In the genomic region with DNA sequence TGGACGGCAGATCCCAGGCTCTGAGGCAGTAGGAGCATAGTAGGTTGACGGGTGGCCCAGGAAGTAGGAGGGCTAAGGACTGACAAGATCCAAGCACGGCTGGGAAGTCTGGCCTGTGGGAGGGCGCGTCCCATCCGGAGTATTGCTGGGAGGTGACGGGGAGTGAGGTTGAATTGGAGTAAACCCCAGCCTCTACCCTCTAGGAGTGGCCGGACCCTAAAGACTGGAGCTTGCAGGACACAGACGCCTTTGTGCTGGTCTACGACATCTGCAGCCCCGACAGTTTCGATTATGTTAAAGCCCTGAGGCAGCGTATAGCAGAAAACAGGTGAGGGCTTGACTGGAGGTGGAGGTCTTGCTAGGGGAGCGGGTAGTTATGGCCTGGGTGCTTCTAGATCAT, we compare ENCODE assay signal across 12 mouse cellular contexts. TPM values are rescaled to one million over a fixed set of nuclear protein-coding genes. Genes with fewer than 3 reads are reported as not detected.
A peak's percentile ranks its signal among the peaks of the same experiment; 100 is the strongest.
DNase-seq lines count a peak whose midpoint lies in the region; ATAC-seq and TF ChIP-seq lines count a peak whose summit lies in the region.
"Had no signal": no experiment of that assay in that cellular context is flagged by ENCODE, and none has a peak within 500 bp of the region (broad histone marks: within the 10 kb centered on the region; RNA-seq: fewer than 3 reads in every experiment).

No protein-coding gene starts in this region.

- 0 out of 2 replicates have a peak, but pooled peaks cover 5% of the 10 kb centered on the region for H3K36me3 ChIP-seq in forebrain, embryonic 13.5 days (ENCODE audit: poor library complexity, severe bottlenecking)
- H3K36me3 ChIP-seq in forebrain, embryonic 16.5 days (ENCODE audit: control insufficient read depth, insufficient read depth), result no peaks in the 10 kb centered on the region

- no peak overlapping the region for H3K27ac ChIP-seq in forebrain, embryonic 13.5 days
- no peak overlapping the region for H3K27ac ChIP-seq in forebrain, embryonic 16.5 days (ENCODE audit: low read length)
- no peak overlapping the region for H3K27ac ChIP-seq in embryonic fibroblast, embryonic 13.5 days (ENCODE audit: insufficient read depth, low read length)

- WGBS in forebrain, embryonic 13.5 days, result 29% methylated on average over 14 of the region's 14 CpGs
- WGBS in forebrain, embryonic 16.5 days, result 32% methylated on average over 14 of the region's 14 CpGs

- H3K4me1 ChIP-seq in forebrain, embryonic 13.5 days, result peaks cover 66% of the 10 kb centered on the region
- H3K4me1 ChIP-seq in forebrain, embryonic 16.5 days (replicated peaks; ENCODE audit: control insufficient read depth, insufficient read depth, low read length), result peaks cover 52% of the 10 kb centered on the region
- peaks cover 2% of the 10 kb centered on the region; the same call in 1 of the 2 replicates for H3K4me1 ChIP-seq in embryonic fibroblast, embryonic 13.5 days (ENCODE audit: control insufficient read depth, insufficient read depth, low read length)

- TF ChIP-seq POLR2A in embryonic fibroblast, embryonic 13.5 days (IDR thresholded peaks at IDR 0.05; ENCODE audit: low read depth, low read length), result 0 out of 2 replicates have a peak, but pooled peaks have one; percentile 14

- peak overlapping the region; percentile 8; the same call in 1 of the 2 replicates for H3K9ac ChIP-seq in forebrain, embryonic 13.5 days
- H3K9ac ChIP-seq in forebrain, embryonic 16.5 days (replicated peaks; ENCODE audit: low read depth, low read length), result no peak overlapping the region
- H3K9ac ChIP-seq: lung, embryonic 14.5 days had no signal

- peak; percentile 33 for DNase-seq in kidney, postnatal 10 days
- DNase-seq in kidney, adult 11 months, result no peak
- peak; percentile 9 to 12 for DNase-seq in B cell, adult 2 months
- no peak for DNase-seq in adrenal gland, adult 18-20 months (ENCODE audit: low spot score in 2 of 2)
- DNase-seq: cerebellum, adult 8-10 months had no signal

- no peaks in the 10 kb centered on the region for H3K9me3 ChIP-seq in forebrain, embryonic 13.5 days (replicated peaks)
- no peaks in the 10 kb centered on the region for H3K9me3 ChIP-seq in forebrain, embryonic 16.5 days (ENCODE audit: control insufficient read depth, low read length)

- H3K4me3 ChIP-seq in forebrain, embryonic 13.5 days, result no peak overlapping the region
- H3K4me3 ChIP-seq in forebrain, embryonic 16.5 days (replicated peaks; ENCODE audit: low read length), result no peak overlapping the region
- H3K4me3 ChIP-seq in embryonic fibroblast, embryonic 13.5 days (ENCODE audit: insufficient read depth, low read length), result no peak overlapping the region

- H3K27me3 ChIP-seq in forebrain, embryonic 13.5 days, result peaks cover 90% of the 10 kb centered on the region
- peaks cover 64% of the 10 kb centered on the region for H3K27me3 ChIP-seq in forebrain, embryonic 16.5 days (replicated peaks; ENCODE audit: control insufficient read depth, insufficient read depth, low read length)
- H3K27me3 ChIP-seq: Patski had no signal

- no peak for ATAC-seq in forebrain, embryonic 13.5 days
- ATAC-seq in forebrain, embryonic 16.5 days, result no peak
- no peak for ATAC-seq in activated CD4-positive, CD25-positive, alpha-beta regulatory T cell, adult 4 months
- ATAC-seq: Patski had no signal

- no peak for TF ChIP-seq CTCF in embryonic fibroblast, embryonic 13.5 days (IDR thresholded peaks at IDR 0.05; ENCODE audit: borderline replicate concordance, insufficient read depth, low read length)

- no peak overlapping the region for H3K4me2 ChIP-seq in forebrain, embryonic 13.5 days
- H3K4me2 ChIP-seq in forebrain, embryonic 16.5 days (ENCODE audit: low read length), result no peak overlapping the region
- H3K4me2 ChIP-seq: heart, embryonic 11.5 days; lung, embryonic 14.5 days had no signal

RNA-seq across cellular contexts. Expression of a gene that starts 1.3 kb away (rescaled TPM):
- polyA plus RNA-seq in forebrain, embryonic 13.5 days (2015; fragmentation: Nextera tagmentation; extraction: Ambion mirVana), result 0.43 TPM in 1 of 2 replicates, not detected in the other
- polyA plus RNA-seq in forebrain, embryonic 16.5 days (2015; fragmentation: Nextera tagmentation; extraction: Ambion mirVana), result 0.45 and 0.76 TPM in 2 replicates
- polyA plus RNA-seq in embryonic fibroblast, embryonic 13.5 days (2011; ENCODE audit: insufficient read length, low read depth, missing spikeins), result not detected in 2 replicates
- polyA plus RNA-seq in activated CD4-positive, CD25-positive, alpha-beta regulatory T cell, adult 4 months (2017; shearing (Covaris generic)), result not detected
- under 1 TPM in 1 of 2 experiments, not detected in 1; 0.46 TPM for total RNA-seq in adrenal gland, adult 18-20 months (2021)

RNA-seq across cellular contexts. Expression of a gene that starts 5.9 kb away (rescaled TPM):
- polyA plus RNA-seq in forebrain, embryonic 13.5 days (2015; fragmentation: Nextera tagmentation; extraction: Ambion mirVana), result 13.2 and 15.2 TPM in 2 replicates
- 17.2 and 18.4 TPM in 2 replicates for polyA plus RNA-seq in forebrain, embryonic 16.5 days (2015; fragmentation: Nextera tagmentation; extraction: Ambion mirVana)
- polyA plus RNA-seq in embryonic fibroblast, embryonic 13.5 days (2011; ENCODE audit: insufficient read length, low read depth, missing spikeins), result 37.8 and 50.2 TPM in 2 replicates
- polyA plus RNA-seq in activated CD4-positive, CD25-positive, alpha-beta regulatory T cell, adult 4 months (2017; shearing (Covaris generic)), result under 1 TPM; 0.37 to 0.38 TPM
- 10 to 100 TPM; 45.2 to 49.9 TPM for total RNA-seq in adrenal gland, adult 18-20 months (2021)

RNA-seq across cellular contexts. Expression of a gene that starts 39.5 kb away (rescaled TPM):
- polyA plus RNA-seq in forebrain, embryonic 13.5 days (2015; fragmentation: Nextera tagmentation; extraction: Ambion mirVana), result 25.8 and 26.3 TPM in 2 replicates
- polyA plus RNA-seq in forebrain, embryonic 16.5 days (2015; fragmentation: Nextera tagmentation; extraction: Ambion mirVana), result 25.1 and 33.0 TPM in 2 replicates
- polyA plus RNA-seq in embryonic fibroblast, embryonic 13.5 days (2011; ENCODE audit: insufficient read length, low read depth, missing spikeins), result 16.5 and 19.5 TPM in 2 replicates
- polyA plus RNA-seq in activated CD4-positive, CD25-positive, alpha-beta regulatory T cell, adult 4 months (2017; shearing (Covaris generic)), result 1 to 10 TPM; 5.6 to 5.9 TPM
- total RNA-seq in adrenal gland, adult 18-20 months (2021), result 10 to 100 TPM; 16.3 to 19.5 TPM

RNA-seq across cellular contexts. Expression of a gene that starts 39.8 kb away (rescaled TPM):
- 808 and 853 TPM in 2 replicates for polyA plus RNA-seq in forebrain, embryonic 13.5 days (2015; fragmentation: Nextera tagmentation; extraction: Ambion mirVana)
- 809 and 814 TPM in 2 replicates for polyA plus RNA-seq in forebrain, embryonic 16.5 days (2015; fragmentation: Nextera tagmentation; extraction: Ambion mirVana)
- polyA plus RNA-seq in embryonic fibroblast, embryonic 13.5 days (2011; ENCODE audit: insufficient read length, low read depth, missing spikeins), result 559 and 769 TPM in 2 replicates
- polyA plus RNA-seq in activated CD4-positive, CD25-positive, alpha-beta regulatory T cell, adult 4 months (2017; shearing (Covaris generic)), result 100 to 1,000 TPM; 143 to 144 TPM
- 100 to 1,000 TPM; 211 to 300 TPM for total RNA-seq in adrenal gland, adult 18-20 months (2021)

Comparison
In these comparisons a context has a peak if more than half of its experiments do, and no peak if none do; other contexts are left out.
1. DNase-seq: peak in kidney, postnatal 10 days (single experiment) and B cell, adult 2 months (2 of 2); none in kidney, adult 11 months (single experiment) and adrenal gland, adult 18-20 months (0 of 2).
2. RNA of a gene that starts 5.9 kb away (polyA plus RNA-seq): 37.8 to 50.2 TPM in embryonic fibroblast, embryonic 13.5 days, 17.2 to 18.4 TPM in forebrain, embryonic 16.5 days and 13.2 to 15.2 TPM in forebrain, embryonic 13.5 days; 0.37 to 0.38 TPM in activated CD4-positive, CD25-positive, alpha-beta regulatory T cell, adult 4 months; every median in the first group is over 10 times any median in the second.